Mouse (Mus musculus) heart, adult 18-20 months (tissue): ENCODE data around the gene Ear1. TPM values are rescaled to one million over a fixed set of nuclear protein-coding genes. Genes with fewer than 3 reads are reported as not detected.
"Not testable (repeated sequence)": the region's sequence is repeated elsewhere in the genome, so short reads cannot be mapped to it uniquely, and the experiment has no call there.

Source experiments
- DNase-seq, 2 experiments: peaks; one replicate each; pipeline ENCODE4 v3.0.0; 2021 to 2022; ENCODE audit warnings: mixed read lengths in 1 of 2
- total RNA-seq, 2 experiments: library from RNA; stranded (reverse); gene quantifications; 2 replicates each; pipeline ENCODE4 v1.2.3; 2021

Gene Ear1
- total RNA-seq, 2 experiments from 2014 or later: not detected

- DNase-seq: no peak
These were observed 79.0 kb downstream of the Ear1 start for GRCm38 (mm10) chr14:43796069-43796904.

GRCm38 (mm10) chr14:43793811-43794210 lies 81.5 kb downstream of the Ear1 start:
- DNase-seq: not testable (repeated sequence)

GRCm38 (mm10) chr14:43784645-43785044 lies 90.7 kb downstream of the Ear1 start, which contains the start of gene Gm8180:
TSS of gene Gm8180 (minus strand) at chr14:43784745.
- DNase-seq: not testable (repeated sequence)

Other genes starting within 250 kb of the Ear1 start
- gene Gm8165, start 198.3 kb downstream of the Ear1 start, total RNA-seq: not detected
- gene Gm7324, start 177.7 kb downstream of the Ear1 start, total RNA-seq: 1 to 10 TPM; 1.1 to 1.2 TPM
- gene Gm16506, start 148.0 kb downstream of the Ear1 start, total RNA-seq: not detected
- not detected for gene Gm6526, start 127.7 kb downstream of the Ear1 start, total RNA-seq
- gene Gm8180, start 90.8 kb downstream of the Ear1 start, total RNA-seq: not detected
- gene Ear10, start 48.0 kb upstream of the Ear1 start, total RNA-seq: not detected
- gene Gm8113, start 49.9 kb upstream of the Ear1 start, total RNA-seq: 1 to 10 TPM; 4.2 to 4.5 TPM
- not detected for gene Ang5, start 81.6 kb upstream of the Ear1 start, total RNA-seq
- not detected for gene Ang6, start 126.8 kb upstream of the Ear1 start, total RNA-seq
- under 1 TPM; 0.41 to 0.52 TPM for gene Ear2, start 227.1 kb upstream of the Ear1 start, total RNA-seq
- not detected for gene Gm3327, start 248.3 kb upstream of the Ear1 start, total RNA-seq